Mouse (Mus musculus) thymus, adult 2 months (tissue): ENCODE data around the gene Rnf19b. TPM values are rescaled to one million over a fixed set of nuclear protein-coding genes. Genes with fewer than 3 reads are reported as not detected.

Experiments
- DNase-seq: peaks from one replicate; pipeline ENCODE4 v3.0.0; 2021
- H3K27ac ChIP-seq: fragments of 200-500 bp; 2 replicates; pipeline ENCODE4 v1.5.1; 2012; ENCODE audit warnings: low read length, control low read depth; ENCODE audit not compliant: control insufficient read depth, insufficient read depth
- H3K27me3 ChIP-seq: fragments of 200-500 bp; 2 replicates; pipeline ENCODE4 v1.6.1; 2012; ENCODE audit warnings: mild to moderate bottlenecking, low read length, moderate library complexity, mixed read lengths; ENCODE audit not compliant: control insufficient read depth, insufficient read depth
- H3K36me3 ChIP-seq: fragments of 200-500 bp; 2 replicates; pipeline ENCODE4 v1.6.1; 2012; ENCODE audit warnings: mild to moderate bottlenecking, low read length, moderate library complexity; ENCODE audit not compliant: control insufficient read depth, insufficient read depth
- H3K4me1 ChIP-seq: fragments of 200-500 bp; replicated peaks from 2 replicates; pipeline ENCODE4 v1.6.1; 2012; ENCODE audit warnings: low read length; ENCODE audit not compliant: control insufficient read depth, insufficient read depth
- H3K4me3 ChIP-seq: fragments of 200-500 bp; 2 replicates; pipeline ENCODE4 v1.5.1; 2012; ENCODE audit warnings: mild to moderate bottlenecking, low read length, control low read depth, moderate library complexity; ENCODE audit not compliant: control insufficient read depth, insufficient read depth
- CTCF ChIP-seq: fragments of 200-500 bp; IDR thresholded peaks from 2 replicates; pipeline ENCODE4 v1.5.1; 2012; ENCODE audit warnings: mild to moderate bottlenecking, control low read depth, low read length, moderate library complexity, borderline replicate concordance; ENCODE audit not compliant: control insufficient read depth, poor library complexity, insufficient read depth; ENCODE audit errors: extremely low read depth
- POLR2A ChIP-seq: fragments of 200-500 bp; IDR thresholded peaks from 2 replicates; pipeline ENCODE4 v1.6.1; 2012; ENCODE audit warnings: mild to moderate bottlenecking, low read length, control low read depth, moderate library complexity; ENCODE audit not compliant: control insufficient read depth, poor library complexity, insufficient read depth; ENCODE audit errors: extremely low read depth
- WGBS: fragments of 180-500 bp; shearing (Covaris S2); methylation state at CpG from one replicate; pipeline ENCODE4 v1.1.7; 2018; 5-methylcytosine and 5-hydroxymethylcytosine counted together
- polyA plus RNA-seq: library from polyadenylated mRNA; depleted of rRNA; stranded (reverse); fragments of >200 nt; gene quantifications from 2 replicates; pipeline ENCODE4 v1.2.3, GENCODE M21; 2012

Gene Rnf19b
- polyA plus RNA-seq, 1 experiment: 74.1 TPM

DNA sequence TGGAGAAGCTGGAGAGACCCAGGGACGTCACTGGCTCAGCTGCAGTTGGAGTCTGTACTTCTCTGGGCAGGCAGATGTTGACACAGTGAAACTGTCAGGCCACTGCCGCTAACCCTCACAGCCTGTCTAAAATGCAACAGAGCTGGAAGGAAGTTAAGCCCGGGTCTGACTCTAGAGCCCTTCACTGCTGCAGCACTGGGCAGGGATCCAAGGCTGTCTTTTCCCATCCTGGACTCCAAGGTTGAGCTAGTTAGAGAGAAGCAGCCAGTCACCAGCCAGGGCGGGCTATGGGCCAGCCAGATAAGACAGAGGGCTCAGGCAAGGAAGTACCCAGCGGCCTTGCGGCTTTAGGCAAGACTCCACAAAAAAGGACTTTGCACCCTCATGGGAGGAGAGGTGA is 33.3 kb upstream of the Rnf19b start:
- Histone ChIP-seq H3K27me3 (no peaks in the 10 kb centered on the region), H3K36me3 (no peaks in the 10 kb centered on the region), H3K4me3 (no peak overlapping the region), H3K4me1 (peaks cover 5% of the 10 kb centered on the region; the same call in 1 of the 2 replicates), H3K27ac (peak overlapping the region; percentile 34; the same call in 1 of the 2 replicates)
- TF ChIP-seq POLR2A: no peak
- no peak for TF ChIP-seq CTCF
- DNase-seq: no peak
- 36% methylated on average over 6 of the region's 6 CpGs for WGBS

DNA sequence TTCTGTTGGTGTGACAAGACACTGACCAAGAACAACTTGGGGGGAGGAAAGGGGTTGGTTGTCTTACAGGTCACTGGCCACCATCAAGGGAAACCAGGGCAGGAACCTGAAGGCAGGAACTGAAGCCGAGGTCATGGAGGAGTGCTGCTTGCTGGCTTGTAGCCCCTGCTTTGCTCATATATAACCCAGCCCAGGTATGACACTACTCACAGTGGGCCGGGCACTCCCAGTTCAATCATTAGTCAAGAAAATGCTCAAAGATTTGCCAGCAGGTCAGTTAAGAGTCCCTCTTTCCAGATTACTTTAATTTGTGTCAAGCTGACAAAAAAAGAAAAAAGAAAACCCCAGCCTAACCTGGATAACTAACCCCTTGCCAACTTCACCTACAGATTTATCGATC is 32.4 kb upstream of the Rnf19b start:
- TF ChIP-seq CTCF: no peak
- Histone ChIP-seq H3K36me3 (no peaks in the 10 kb centered on the region), H3K27ac (no peak overlapping the region), H3K4me3 (no peak overlapping the region), H3K27me3 (no peaks in the 10 kb centered on the region), H3K4me1 (0 out of 2 replicates have a peak, but pooled peaks cover 2% of the 10 kb centered on the region)
- no peak for DNase-seq
- WGBS: 95% methylated on average over 3 of the region's 3 CpGs

DNA sequence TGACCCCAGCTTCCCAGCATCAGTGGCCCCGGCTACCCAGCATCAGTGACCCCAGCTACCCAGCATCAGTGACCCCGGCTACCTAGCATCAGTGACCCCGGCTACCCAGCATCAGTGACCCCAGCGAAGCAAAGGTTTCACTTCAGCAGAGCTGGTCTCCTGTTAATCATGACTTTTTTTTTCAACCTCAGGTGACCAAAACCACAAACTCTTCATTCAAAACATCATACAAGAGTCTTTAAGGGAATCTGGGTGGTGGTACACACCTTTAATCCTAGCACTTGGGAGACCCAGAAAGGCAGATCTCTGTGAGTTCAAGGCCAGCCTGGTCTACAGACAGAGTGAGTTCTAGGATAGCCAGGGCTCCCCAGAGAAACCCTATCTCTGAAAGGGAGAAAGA is 27.3 kb upstream of the Rnf19b start:
- H3K4me1 ChIP-seq: peaks cover 32% of the 10 kb centered on the region
- no peak overlapping the region for H3K27ac ChIP-seq
- TF ChIP-seq CTCF (no peak), POLR2A (no peak)
- H3K36me3 ChIP-seq: no peaks in the 10 kb centered on the region
- no peak for DNase-seq
- no peak overlapping the region for H3K4me3 ChIP-seq
- no peaks in the 10 kb centered on the region for H3K27me3 ChIP-seq
- 95% methylated on average over 4 of the region's 4 CpGs for WGBS

DNA sequence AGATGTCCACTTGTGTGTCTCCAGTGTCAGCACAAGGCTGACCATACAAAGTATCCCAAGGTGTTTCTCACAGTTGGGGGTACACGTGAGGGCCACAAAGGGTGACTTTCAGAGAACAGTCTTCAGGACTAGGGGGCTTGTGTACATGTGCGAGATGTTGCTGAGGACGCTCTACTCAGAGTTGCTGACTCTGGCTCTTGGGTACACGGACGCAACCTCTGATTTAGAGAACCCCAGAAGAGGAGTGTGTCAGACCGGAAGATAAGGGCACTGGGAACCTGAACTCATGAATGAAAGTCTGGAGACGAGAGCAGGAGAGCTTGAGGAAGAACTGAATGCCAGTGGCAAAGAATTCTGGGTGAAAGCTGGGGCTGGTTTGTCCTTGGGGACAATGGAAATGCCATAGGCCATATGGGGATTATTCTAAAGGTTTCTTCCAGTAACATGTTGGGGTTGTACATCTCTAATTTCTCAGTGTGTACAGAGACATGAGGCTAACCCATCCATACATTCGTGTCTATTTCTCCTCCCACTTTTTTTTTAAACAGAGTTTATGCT is 26.6 kb upstream of the Rnf19b start:
- peaks cover 35% of the 10 kb centered on the region for H3K4me1 ChIP-seq
- H3K27ac ChIP-seq: no peak overlapping the region

DNA sequence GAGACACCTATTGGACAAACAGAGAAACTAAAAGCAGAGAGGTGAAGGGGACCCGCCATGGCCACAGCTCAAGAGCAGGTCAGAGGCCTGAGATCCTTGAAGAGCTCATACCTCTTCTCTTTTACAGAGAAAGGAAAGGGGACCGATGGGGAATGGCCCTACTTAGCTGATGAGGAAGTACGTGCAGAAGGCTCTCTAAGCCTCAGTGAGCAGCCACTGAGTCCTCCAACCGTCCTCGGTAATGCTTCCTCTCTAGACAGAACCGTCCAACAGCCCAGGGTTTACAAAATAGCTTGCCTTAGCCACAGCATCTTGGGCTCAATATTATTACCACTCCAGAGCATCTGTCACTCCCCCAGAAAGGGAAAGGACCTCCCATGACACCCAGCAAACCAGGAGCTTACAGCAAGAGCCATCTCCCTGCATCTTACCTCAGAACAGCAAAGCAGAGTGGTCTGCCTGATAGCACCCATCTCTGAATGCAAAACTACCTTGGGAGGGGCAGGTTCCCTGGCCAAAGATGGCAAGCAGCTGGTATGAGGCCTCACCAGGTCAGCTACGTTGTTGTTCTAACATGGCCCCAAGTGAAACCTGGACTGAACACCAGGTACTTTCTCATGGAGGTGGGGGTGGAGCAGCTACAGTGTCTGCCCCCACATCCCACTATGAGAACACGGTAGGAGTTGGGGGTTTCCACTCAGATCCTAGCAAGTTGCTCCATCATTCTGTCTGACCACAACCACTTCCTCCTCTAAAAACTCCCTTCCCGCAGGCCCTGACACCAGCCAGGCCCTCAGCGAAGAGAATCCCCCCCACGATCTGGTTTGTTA is 25.7 kb upstream of the Rnf19b start:
- Histone ChIP-seq H3K27me3 (no peaks in the 10 kb centered on the region), H3K27ac (peak overlapping the region; percentile 66), H3K4me3 (no peak overlapping the region), H3K36me3 (no peaks in the 10 kb centered on the region), H3K4me1 (peaks cover 35% of the 10 kb centered on the region)
- TF ChIP-seq POLR2A: no peak
- TF ChIP-seq CTCF: no peak
- 7% methylated on average over 11 of the region's 11 CpGs for WGBS
- DNase-seq: peak; percentile 27

More for the DNA sequence above, 26.6 kb upstream of the Rnf19b start:
- no peaks in the 10 kb centered on the region for H3K36me3 ChIP-seq
- no peak overlapping the region for H3K4me3 ChIP-seq
- H3K27me3 ChIP-seq: no peaks in the 10 kb centered on the region
- no peak for DNase-seq
- TF ChIP-seq POLR2A: no peak
- TF ChIP-seq CTCF: no peak
- 74% methylated on average over 8 of the region's 8 CpGs for WGBS

DNA sequence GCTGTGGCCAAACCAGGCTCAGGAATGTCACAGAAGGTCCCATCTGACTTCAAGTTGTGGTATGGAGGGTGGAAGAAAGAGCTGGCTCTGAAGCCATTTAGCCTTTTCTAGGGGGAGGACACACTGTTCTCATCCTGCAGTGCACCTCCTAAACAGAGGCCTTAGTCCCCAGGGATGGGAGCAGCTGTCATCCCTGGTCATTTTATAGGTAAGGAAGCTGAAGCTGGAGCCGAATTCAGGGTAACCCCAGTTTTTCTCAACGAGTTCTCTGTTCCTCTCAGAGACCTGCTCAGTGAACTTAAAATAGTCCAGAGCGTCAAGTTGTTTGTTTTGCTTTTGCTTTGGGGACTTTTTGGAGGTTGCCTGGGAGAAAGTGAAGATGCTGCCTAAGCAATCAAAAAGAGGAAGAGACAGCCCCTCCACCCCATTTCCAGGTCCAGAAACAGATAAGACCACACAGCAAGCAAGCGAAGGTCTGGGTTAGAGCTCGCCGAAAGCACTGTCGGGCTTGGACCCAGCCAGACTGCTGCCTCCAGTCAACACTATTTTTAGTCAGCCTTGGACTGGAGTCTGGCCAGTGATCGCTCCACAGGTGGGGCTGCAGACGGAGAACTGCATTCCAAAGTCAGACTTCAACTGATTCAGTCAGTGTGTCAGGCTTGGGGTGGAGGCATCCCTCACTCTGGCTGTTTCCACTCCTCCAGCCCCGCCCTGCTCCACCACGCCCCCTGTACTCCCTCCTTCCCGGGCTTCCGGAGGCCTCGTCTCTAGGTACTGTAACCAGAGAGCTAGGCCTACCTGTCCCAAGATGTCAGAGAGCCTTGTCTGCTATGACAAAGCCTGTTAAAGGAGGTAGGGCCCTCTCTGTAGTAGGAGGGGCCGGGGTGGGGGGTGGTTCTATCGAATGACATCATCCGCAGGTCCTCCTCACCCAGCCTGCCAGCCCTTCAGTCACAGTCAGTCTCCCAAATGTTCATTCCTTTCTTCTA is 24.8 kb upstream of the Rnf19b start:
- WGBS: 8% methylated on average over 17 of the region's 17 CpGs
- Histone ChIP-seq H3K4me3 (peak overlapping the region; percentile 11; the same call in 1 of the 2 replicates), H3K36me3 (no peaks in the 10 kb centered on the region), H3K27ac (peak overlapping the region; percentile 66), H3K4me1 (peaks cover 35% of the 10 kb centered on the region), H3K27me3 (no peaks in the 10 kb centered on the region)
- DNase-seq: peak; percentile 66
- TF ChIP-seq POLR2A (no peak), CTCF (peak; percentile 16; the same call in 1 of the 2 replicates)
